Mouse (Mus musculus) limb, embryonic 11.5 days (tissue): ENCODE measurements around the gene Strn4. TPM values are rescaled to one million over a fixed set of nuclear protein-coding genes. Genes with fewer than 3 reads are reported as not detected.

ENCODE experiments used
- ATAC-seq: fragments of 200-750 bp; cut with Nextera tagmentation; 2 replicates; pipeline ENCODE4 v1.8.0; 2017; ENCODE audit warnings: low read depth; ENCODE audit not compliant: insufficient number of reproducible peaks, low FRiP score, low TSS enrichment
- DNase-seq: peaks from one replicate; pipeline ENCODE4 v3.0.0-alpha.2; 2015; ENCODE audit warnings: low spot score
- H3K27ac ChIP-seq: fragments of 300-500 bp; sonication (generic); replicated peaks from 2 replicates; pipeline ENCODE4 v1.5.1; 2014; ENCODE audit warnings: low read depth, mild to moderate bottlenecking, low read length
- H3K27me3 ChIP-seq: fragments of 300-500 bp; sonication (generic); 2 replicates; pipeline ENCODE4 v1.6.1; 2014; ENCODE audit warnings: mild to moderate bottlenecking, low read length, mixed read lengths; ENCODE audit not compliant: control insufficient read depth, insufficient read depth
- H3K36me3 ChIP-seq: fragments of 300-500 bp; sonication (generic); 2 replicates; pipeline ENCODE4 v1.6.1; 2014; ENCODE audit warnings: mild to moderate bottlenecking, low read length, moderate library complexity, mixed read lengths; ENCODE audit not compliant: control insufficient read depth, insufficient read depth
- H3K4me1 ChIP-seq: fragments of 300-500 bp; sonication (generic); 2 replicates; pipeline ENCODE4 v1.6.1; 2014; ENCODE audit warnings: low read length, mixed read lengths; ENCODE audit not compliant: control insufficient read depth, insufficient read depth
- H3K4me2 ChIP-seq: fragments of 300-500 bp; sonication (generic); 2 replicates; pipeline ENCODE4 v1.6.1; 2014; ENCODE audit warnings: low read depth, mild to moderate bottlenecking, moderate library complexity; ENCODE audit not compliant: severe bottlenecking
- H3K4me3 ChIP-seq: fragments of 300-500 bp; sonication (generic); 2 replicates; pipeline ENCODE4 v1.5.1; 2014; ENCODE audit warnings: low read depth, low read length
- H3K9ac ChIP-seq: fragments of 300-500 bp; sonication (generic); 2 replicates; pipeline ENCODE4 v1.6.1; 2014; ENCODE audit warnings: mild to moderate bottlenecking, low read length
- H3K9me3 ChIP-seq: fragments of 300-500 bp; sonication (generic); 2 replicates; pipeline ENCODE4 v1.6.1; 2016; ENCODE audit warnings: low read length; ENCODE audit not compliant: control insufficient read depth
- WGBS: fragments of 180-500 bp; shearing (Covaris S2); extraction: QIAGEN DNeasy Blood & Tissue Kit; methylation state at CpG from one replicate; pipeline ENCODE4 v1.1.7; 2014; 5-methylcytosine and 5-hydroxymethylcytosine counted together
- polyA plus RNA-seq: library from polyadenylated mRNA; unstranded; fragments of >200 nt; fragmentation: Nextera tagmentation; extraction: Ambion mirVana; gene quantifications from 2 replicates; pipeline ENCODE4 v1.2.1, GENCODE M21; 2014

Gene Strn4
- polyA plus RNA-seq, 1 experiment from 2014 or later = 128 TPM

GRCm38 (mm10) chr7:16816475-16817122, 910 bp downstream of the Strn4 start, which contains the start of gene Fkrp:
Gene Fkrp (minus strand): TSS chr7:16816732.
- H3K4me1 ChIP-seq = peaks cover 27% of the 10 kb centered on the region

DNA sequence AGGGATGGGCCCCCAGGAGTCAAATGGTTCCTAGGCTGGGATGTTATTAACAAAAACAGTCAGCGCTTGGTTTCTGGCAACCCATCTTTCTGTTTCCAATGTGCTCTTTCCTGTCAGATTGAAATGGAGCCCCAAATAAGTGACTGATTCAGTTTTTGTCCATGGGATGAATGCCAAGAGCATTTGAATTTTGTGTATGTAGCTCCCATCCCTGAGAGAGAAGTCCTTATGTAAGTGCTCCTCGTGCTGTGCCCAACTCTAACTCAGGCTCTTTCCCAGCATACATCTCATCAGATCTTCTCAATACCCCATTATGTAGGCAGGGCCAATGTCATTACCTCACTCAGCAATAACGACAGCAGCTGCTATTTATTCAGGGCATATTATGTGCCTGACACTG, 2.0 kb downstream of the Strn4 start:
- Histone ChIP-seq H3K27ac (no peak overlapping the region), H3K4me3 (peak overlapping the region; percentile 93), H3K9me3 (no peaks in the 10 kb centered on the region), H3K9ac (peak overlapping the region; percentile 99; the same call in 1 of the 2 replicates), H3K4me1 (peaks cover 28% of the 10 kb centered on the region), H3K4me2 (peak overlapping the region; percentile 93), H3K36me3 (peaks cover 2% of the 10 kb centered on the region), H3K27me3 (no peaks in the 10 kb centered on the region)
- 75% methylated on average over 3 of the region's 3 CpGs for WGBS
- DNase-seq = no peak
- no peak for ATAC-seq

More at GRCm38 (mm10) chr7:16816475-16817122, 910 bp downstream of the Strn4 start, which contains the start of gene Fkrp:
- DNase-seq = peak; percentile 69
- peak within 1 kb of the TSS; percentile 99 for H3K27ac ChIP-seq
- H3K4me3 ChIP-seq = peak within 1 kb of the TSS; percentile 93
- WGBS = under 1% methylated on average over 55 of the region's 64 CpGs
- peak within 1 kb of the TSS; percentile 93 for H3K4me2 ChIP-seq
- peak within 1 kb of the TSS; percentile 99 for H3K9ac ChIP-seq
- ATAC-seq = peak; percentile 68
- no peaks in the 10 kb centered on the region; the same call in 1 of the 2 replicates for H3K36me3 ChIP-seq
- H3K9me3 ChIP-seq = no peaks in the 10 kb centered on the region
- peaks cover 3% of the 10 kb centered on the region; the same call in 1 of the 2 replicates for H3K27me3 ChIP-seq

DNA sequence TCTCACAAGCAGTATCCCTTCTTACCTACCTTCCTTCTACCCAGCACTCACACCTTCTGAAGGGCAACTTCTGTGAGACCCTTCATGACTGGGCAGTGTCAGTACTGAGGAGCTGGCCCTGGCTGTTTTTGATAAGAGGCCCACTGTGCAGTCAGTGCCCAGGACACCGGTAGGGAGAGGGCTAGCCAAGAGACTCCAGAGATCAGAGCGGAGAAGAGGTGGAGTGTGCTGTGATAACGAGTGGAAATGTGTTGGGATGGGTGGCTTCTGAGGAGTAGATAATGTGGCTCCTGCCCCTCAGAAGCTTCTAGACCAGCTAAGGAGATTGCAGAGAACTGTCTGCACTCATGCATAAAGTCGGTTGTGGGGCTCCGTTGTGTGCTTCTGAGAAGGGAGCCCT, 4.1 kb downstream of the Strn4 start:
- Histone ChIP-seq H3K4me1 (peaks cover 28% of the 10 kb centered on the region), H3K9ac (no peak overlapping the region), H3K27me3 (no peaks in the 10 kb centered on the region), H3K4me2 (no peak overlapping the region), H3K9me3 (no peaks in the 10 kb centered on the region), H3K36me3 (peaks cover 10% of the 10 kb centered on the region), H3K27ac (no peak overlapping the region), H3K4me3 (no peak overlapping the region)
- ATAC-seq (no peak), DNase-seq (no peak)
- WGBS = 87% methylated on average over 5 of the region's 5 CpGs

DNA sequence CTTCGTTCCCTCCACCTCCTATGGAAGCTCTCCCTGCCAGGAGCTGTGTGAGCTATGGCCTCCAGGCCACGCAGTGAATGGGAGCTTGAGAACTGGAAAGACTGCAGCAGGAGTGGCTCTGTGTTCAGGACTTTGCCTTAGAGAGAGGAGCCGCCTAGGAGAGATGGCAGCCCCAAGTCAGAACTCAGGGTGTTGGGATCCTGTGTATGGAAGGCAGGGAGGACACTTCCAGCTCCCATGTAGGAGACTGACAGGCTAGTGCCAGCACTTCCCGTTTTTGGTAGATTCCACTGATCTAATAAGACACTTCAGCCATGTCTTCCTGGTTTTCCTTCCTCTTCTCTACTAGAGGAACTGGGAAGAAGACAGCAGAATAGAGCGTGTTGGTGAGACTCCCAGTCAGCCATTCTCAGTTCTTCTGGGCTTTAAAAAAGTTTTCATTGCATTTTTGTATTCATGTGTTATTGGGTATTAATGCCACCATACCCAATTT, 4.6 kb downstream of the Strn4 start:
- 72% methylated on average over 5 of the region's 5 CpGs for WGBS
- Histone ChIP-seq H3K27ac (no peak overlapping the region), H3K4me3 (no peak overlapping the region), H3K9ac (no peak overlapping the region), H3K9me3 (no peaks in the 10 kb centered on the region), H3K36me3 (peaks cover 10% of the 10 kb centered on the region), H3K4me1 (peaks cover 25% of the 10 kb centered on the region), H3K4me2 (no peak overlapping the region), H3K27me3 (no peaks in the 10 kb centered on the region)
- DNase-seq (no peak), ATAC-seq (no peak)

DNA sequence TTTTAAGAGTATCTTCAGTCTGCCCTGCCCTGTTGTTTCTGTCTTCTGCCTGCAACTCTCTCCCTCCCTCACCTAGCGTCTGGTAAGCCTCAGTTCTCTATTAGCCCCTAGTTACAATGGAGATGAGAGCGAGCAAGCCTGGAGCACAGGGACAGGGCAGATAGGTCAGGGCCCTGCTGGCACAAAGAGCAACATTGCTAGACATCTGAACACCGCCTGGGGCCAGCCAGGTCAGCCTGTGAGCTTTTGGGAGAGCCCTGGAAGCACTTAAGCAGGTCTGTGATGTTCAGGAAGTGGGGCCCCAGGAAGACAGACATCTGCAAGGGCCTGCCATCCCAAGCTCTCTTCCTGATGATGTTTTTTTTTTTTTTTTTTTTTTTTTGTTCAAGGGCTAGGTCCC, 5.4 kb downstream of the Strn4 start:
- no peaks in the 10 kb centered on the region for H3K27me3 ChIP-seq
- no peaks in the 10 kb centered on the region for H3K9me3 ChIP-seq
- no peak overlapping the region for H3K4me3 ChIP-seq
- H3K36me3 ChIP-seq = peaks cover 17% of the 10 kb centered on the region
- no peak overlapping the region for H3K4me2 ChIP-seq
- 9% methylated on average over 3 of the region's 3 CpGs for WGBS
- no peak overlapping the region for H3K27ac ChIP-seq
- ATAC-seq = no peak
- peaks cover 21% of the 10 kb centered on the region for H3K4me1 ChIP-seq
- DNase-seq = no peak
- no peak overlapping the region for H3K9ac ChIP-seq

DNA sequence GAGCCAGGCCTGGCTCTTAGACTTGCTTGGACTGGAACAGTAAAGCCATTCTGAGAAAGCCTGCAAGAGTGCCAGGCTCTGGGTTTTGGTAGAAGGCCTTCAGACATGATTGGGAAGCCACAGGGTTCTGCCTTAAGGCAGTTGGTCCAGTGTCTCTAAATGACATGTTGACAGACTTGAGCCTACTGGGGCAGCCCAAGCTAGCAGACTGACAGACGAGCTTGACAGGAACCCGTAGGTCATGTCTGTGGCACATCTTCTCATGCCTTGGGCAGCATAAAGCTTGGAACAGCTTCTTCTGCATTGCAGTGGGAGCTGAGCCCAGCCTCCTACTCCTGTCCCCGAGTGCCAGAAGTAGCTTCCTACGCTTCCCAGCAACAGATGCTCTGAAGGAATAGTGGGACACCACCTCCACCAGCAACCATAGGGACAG, 6.0 kb downstream of the Strn4 start:
- no peak overlapping the region for H3K4me3 ChIP-seq
- H3K4me1 ChIP-seq = peaks cover 21% of the 10 kb centered on the region
- ATAC-seq (no peak), DNase-seq (no peak)
- 72% methylated on average over 4 of the region's 4 CpGs for WGBS
- no peaks in the 10 kb centered on the region for H3K27me3 ChIP-seq
- peaks cover 21% of the 10 kb centered on the region for H3K36me3 ChIP-seq
- H3K9me3 ChIP-seq = no peaks in the 10 kb centered on the region
- H3K4me2 ChIP-seq = no peak overlapping the region
- H3K27ac ChIP-seq = no peak overlapping the region
- H3K9ac ChIP-seq = no peak overlapping the region

- ATAC-seq = no peak
- DNase-seq = no peak
- Histone ChIP-seq H3K4me1 (peaks cover 6% of the 10 kb centered on the region), H3K27me3 (no peaks in the 10 kb centered on the region), H3K4me2 (no peak overlapping the region), H3K27ac (no peak overlapping the region), H3K36me3 (peaks cover 24% of the 10 kb centered on the region), H3K9me3 (no peaks in the 10 kb centered on the region), H3K9ac (no peak overlapping the region), H3K4me3 (no peak overlapping the region)
- 77% methylated on average over 5 of the region's 5 CpGs for WGBS
Measured at GRCm38 (mm10) chr7:16823734-16824133, 8.0 kb downstream of the Strn4 start.

DNA sequence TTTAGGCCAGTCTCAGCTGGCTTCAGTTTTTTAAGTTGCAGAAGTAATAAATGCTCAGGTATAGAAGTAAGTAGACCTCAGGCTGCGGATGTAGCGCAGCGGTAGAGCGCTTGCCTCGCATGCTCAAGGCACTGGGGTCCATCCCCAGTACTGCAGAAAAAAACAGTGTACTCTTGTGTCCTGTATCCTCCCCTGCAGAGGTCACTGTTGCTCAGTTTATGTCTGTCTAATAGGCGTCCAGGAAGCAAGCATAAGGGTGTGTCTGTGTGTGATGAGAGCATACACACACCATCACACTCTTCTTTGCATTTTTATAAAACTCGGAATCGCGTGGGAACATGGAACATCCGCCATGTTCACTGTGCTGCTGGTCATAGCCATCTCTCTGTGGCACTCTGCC, 10.1 kb downstream of the Strn4 start:
- ATAC-seq = no peak
- H3K9me3 ChIP-seq = no peaks in the 10 kb centered on the region
- WGBS = 87% methylated on average over 10 of the region's 10 CpGs
- H3K27me3 ChIP-seq = no peaks in the 10 kb centered on the region
- H3K27ac ChIP-seq = no peak overlapping the region
- peaks cover 38% of the 10 kb centered on the region for H3K36me3 ChIP-seq
- no peak overlapping the region for H3K4me2 ChIP-seq
- no peak overlapping the region for H3K4me3 ChIP-seq
- DNase-seq = no peak
- 0 out of 2 replicates have a peak, but pooled peaks cover 2% of the 10 kb centered on the region for H3K4me1 ChIP-seq
- H3K9ac ChIP-seq = no peak overlapping the region
